In genomic region chr5:123035564-123035963, GRCm38 (mm10) we compare ENCODE assay signal across 11 mouse cellular contexts. TPM values are rescaled to one million over a fixed set of nuclear protein-coding genes. Genes with fewer than 3 reads are reported as not detected.
A peak's percentile ranks its signal among the peaks of the same experiment; 100 is the strongest.
DNase-seq lines count a peak whose midpoint lies in the region; ATAC-seq lines count a peak whose summit lies in the region.
"Had no signal": no experiment of that assay in that cellular context is flagged by ENCODE, and none has a peak within 500 bp of the region (broad histone marks: within the 10 kb centered on the region; RNA-seq: fewer than 3 reads in every experiment).

No protein-coding gene starts in this region.

- peak; percentile 54; the same call in 1 of the 2 replicates for ATAC-seq in megakaryocyte progenitor cell, adult 5-6 weeks (replicated peaks; ENCODE audit: poor library complexity)
- no peak for ATAC-seq in monocyte, adult 5-6 weeks (replicated peaks; ENCODE audit: insufficient number of reproducible peaks, low FRiP score, low TSS enrichment, poor library complexity, severe bottlenecking)

- DNase-seq in gastrocnemius, postnatal 10 days: peak; percentile 19
- no peak for DNase-seq in gastrocnemius, postnatal 36 days
- peak; percentile 50 for DNase-seq in c-Kit-positive CD71-positive TER-119-positive erythroid progenitor cells, embryonic 14.5 days (ENCODE audit: low spot score)
- DNase-seq in kidney, postnatal 36 days: peak; percentile 88 to 93
- no peak for DNase-seq in layer of hippocampus, adult 18-20 months (ENCODE audit: low spot score in 2 of 2)
- DNase-seq in gastrocnemius, postnatal 4 days (ENCODE audit: low spot score in 2 of 2): no peak
- DNase-seq: cerebellum, adult 9-10 months had no signal

- intact Hi-C loops in gastrocnemius, postnatal 36 days (cut with DNase I): no loop called here

RNA-seq across cellular contexts. Expression of gene Morn3, which starts 11.3 kb away (rescaled TPM):
- not detected for total RNA-seq in gastrocnemius, postnatal 10 days (2021)
- not detected for total RNA-seq in gastrocnemius, postnatal 36 days (2021)
- total RNA-seq in megakaryocyte progenitor cell, adult 5-6 weeks (2015): not detected in 2 replicates
- total RNA-seq in megakaryocyte progenitor cell, adult 5-6 weeks (2017): not detected in 2 replicates
- total RNA-seq in layer of hippocampus, adult 18-20 months (2021): under 1 TPM; 0.38 to 0.94 TPM
- total RNA-seq in monocyte, adult 5-6 weeks (2017): not detected in 3 replicates
- total RNA-seq in gastrocnemius, postnatal 4 days (2021): not detected
- total RNA-seq: G1E; left cerebral cortex, postnatal 10 days had no signal

RNA-seq across cellular contexts. Expression of gene Orai1, which starts 20.7 kb away (rescaled TPM):
- 10 to 100 TPM; 43.8 to 45.4 TPM for total RNA-seq in gastrocnemius, postnatal 10 days (2021)
- 10 to 100 TPM; 35.9 to 39.1 TPM for total RNA-seq in gastrocnemius, postnatal 36 days (2021)
- total RNA-seq in megakaryocyte progenitor cell, adult 5-6 weeks (2015): 66.5 and 68.6 TPM in 2 replicates
- total RNA-seq in megakaryocyte progenitor cell, adult 5-6 weeks (2017): 13.5 and 20.8 TPM in 2 replicates
- total RNA-seq in layer of hippocampus, adult 18-20 months (2021): 10 to 100 TPM; 11.2 to 11.9 TPM
- total RNA-seq in monocyte, adult 5-6 weeks (2017): 14.6 to 21.8 TPM (median 17.2 TPM) in 3 replicates
- total RNA-seq in gastrocnemius, postnatal 4 days (2021): 10 to 100 TPM; 46.2 to 53.8 TPM

RNA-seq across cellular contexts. Expression of gene Tmem120b, which starts 32.7 kb away (rescaled TPM):
- total RNA-seq in gastrocnemius, postnatal 10 days (2021): 10 to 100 TPM; 16.3 to 16.9 TPM
- total RNA-seq in gastrocnemius, postnatal 36 days (2021): 10 to 100 TPM; 18.9 to 19.0 TPM
- total RNA-seq in megakaryocyte progenitor cell, adult 5-6 weeks (2015): 0.42 and 1.4 TPM in 2 replicates
- 1.4 and 1.6 TPM in 2 replicates for total RNA-seq in megakaryocyte progenitor cell, adult 5-6 weeks (2017)
- 10 to 100 TPM; 16.4 to 17.6 TPM for total RNA-seq in layer of hippocampus, adult 18-20 months (2021)
- total RNA-seq in monocyte, adult 5-6 weeks (2017): 0.67 to 3.5 TPM (median 2.0 TPM) in 3 replicates
- 10 to 100 TPM; 24.0 to 25.9 TPM for total RNA-seq in gastrocnemius, postnatal 4 days (2021)

RNA-seq across cellular contexts. Expression of gene Kdm2b, which starts 45.9 kb away (rescaled TPM):
- total RNA-seq in gastrocnemius, postnatal 10 days (2021): 10 to 100 TPM; 18.4 to 23.8 TPM
- total RNA-seq in gastrocnemius, postnatal 36 days (2021): 10 to 100 TPM; 10.0 to 11.2 TPM
- 60.0 and 60.4 TPM in 2 replicates for total RNA-seq in megakaryocyte progenitor cell, adult 5-6 weeks (2015)
- 49.0 and 75.4 TPM in 2 replicates for total RNA-seq in megakaryocyte progenitor cell, adult 5-6 weeks (2017)
- total RNA-seq in layer of hippocampus, adult 18-20 months (2021): 10 to 100 TPM; 33.5 to 39.4 TPM
- 24.1 to 26.8 TPM (median 25.5 TPM) in 3 replicates for total RNA-seq in monocyte, adult 5-6 weeks (2017)
- 10 to 100 TPM; 26.0 to 31.7 TPM for total RNA-seq in gastrocnemius, postnatal 4 days (2021)

Comparison
In these comparisons a context has a peak if more than half of its experiments do, and no peak if none do; other contexts are left out.
1. DNase-seq: peak in gastrocnemius, postnatal 10 days (single experiment), c-Kit-positive CD71-positive TER-119-positive erythroid progenitor cells, embryonic 14.5 days (single experiment) and kidney, postnatal 36 days (2 of 2); none in gastrocnemius, postnatal 36 days (0 of 2), layer of hippocampus, adult 18-20 months (0 of 2) and gastrocnemius, postnatal 4 days (0 of 2).